Mouse (Mus musculus): ENCODE results near the gene Trp73. TPM values are rescaled to one million over a fixed set of nuclear protein-coding genes. Genes with fewer than 3 reads are reported as not detected.

The Trp73 gene
- total RNA-seq, 2 experiments from 2014 or later, result not detected

DNA sequence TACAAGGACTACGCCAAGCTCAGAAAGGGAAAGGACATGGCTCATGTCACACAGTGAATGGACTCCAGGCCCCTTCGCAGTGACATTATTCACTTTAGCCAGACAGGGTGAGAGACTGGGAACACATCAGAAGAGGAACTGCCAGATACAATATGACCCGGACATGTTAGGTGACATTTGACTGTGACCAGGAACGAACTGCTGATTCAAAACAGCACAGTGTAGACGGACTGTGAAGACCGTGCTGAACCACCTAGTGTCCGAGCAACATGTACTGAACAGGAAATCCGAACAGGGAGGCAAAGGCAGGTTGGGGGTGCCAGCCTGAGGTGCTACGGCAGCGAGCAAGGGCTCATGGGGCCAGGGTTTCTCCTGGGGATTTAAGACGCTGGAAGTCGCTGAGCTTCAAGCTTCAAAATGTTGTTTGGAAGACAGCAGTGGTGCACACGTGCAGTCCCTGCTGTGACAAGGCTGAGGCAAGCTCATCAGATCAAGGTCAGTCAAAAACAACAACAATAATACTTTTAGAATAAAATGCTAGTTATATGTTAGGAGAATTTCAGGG is 33.4 kb downstream of the Trp73 start:
- no peak for ATAC-seq (replicated peaks; ENCODE audit: low FRiP score, poor library complexity, severe bottlenecking)

DNA sequence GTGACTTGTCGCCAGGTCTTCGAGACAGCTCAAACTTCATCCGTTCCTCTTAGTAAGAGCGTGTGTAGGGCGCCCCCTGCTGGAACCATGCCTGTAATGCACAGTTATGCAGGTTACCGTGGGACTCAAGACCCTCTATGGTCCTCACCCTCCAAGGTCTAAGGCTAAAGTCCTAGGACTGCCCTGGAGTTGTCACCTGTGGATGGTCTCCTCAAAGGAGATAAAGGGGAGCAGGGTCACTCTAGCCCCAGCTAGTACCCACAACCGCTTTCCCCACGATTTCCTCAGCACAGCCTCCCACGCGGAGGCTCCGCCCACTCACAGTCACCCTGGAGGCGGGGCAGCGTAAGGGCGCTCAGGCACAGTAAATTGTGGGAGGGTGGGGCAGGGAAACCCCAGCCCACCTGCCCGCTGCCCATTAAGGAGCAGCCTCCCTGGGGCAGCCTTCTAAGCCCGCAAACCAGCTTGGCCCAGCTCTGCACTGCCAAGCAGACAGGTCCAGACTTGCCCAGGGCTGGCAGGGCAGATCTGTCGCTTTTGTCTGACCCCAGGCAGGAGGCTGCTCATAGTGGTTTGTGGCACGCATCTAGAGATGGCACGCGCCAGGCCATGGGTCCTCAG is 34.5 kb downstream of the Trp73 start:
- peak; percentile 72 for ATAC-seq (replicated peaks; ENCODE audit: low FRiP score, poor library complexity, severe bottlenecking)

DNA sequence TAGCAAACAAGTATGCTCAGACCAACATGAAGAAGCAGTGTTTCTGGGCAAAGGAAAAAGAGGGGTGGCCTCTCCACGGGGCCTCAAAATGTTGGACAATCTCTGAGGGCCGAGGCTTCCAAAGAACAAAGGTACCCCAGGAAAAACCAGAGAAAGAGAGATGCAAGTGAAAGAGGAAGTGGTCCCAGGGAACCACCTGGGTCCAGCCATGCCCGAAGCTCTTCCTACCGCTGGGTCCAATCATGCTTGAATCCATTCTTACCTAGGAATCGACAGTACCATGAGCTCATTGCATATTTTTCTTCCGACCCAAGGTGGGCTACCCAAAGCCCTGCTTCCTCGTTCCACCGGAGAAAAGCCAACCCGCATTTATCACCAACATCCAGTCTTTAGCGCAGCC is 36.1 kb downstream of the Trp73 start:
- no peak for ATAC-seq (replicated peaks; ENCODE audit: low FRiP score, poor library complexity, severe bottlenecking)

DNA sequence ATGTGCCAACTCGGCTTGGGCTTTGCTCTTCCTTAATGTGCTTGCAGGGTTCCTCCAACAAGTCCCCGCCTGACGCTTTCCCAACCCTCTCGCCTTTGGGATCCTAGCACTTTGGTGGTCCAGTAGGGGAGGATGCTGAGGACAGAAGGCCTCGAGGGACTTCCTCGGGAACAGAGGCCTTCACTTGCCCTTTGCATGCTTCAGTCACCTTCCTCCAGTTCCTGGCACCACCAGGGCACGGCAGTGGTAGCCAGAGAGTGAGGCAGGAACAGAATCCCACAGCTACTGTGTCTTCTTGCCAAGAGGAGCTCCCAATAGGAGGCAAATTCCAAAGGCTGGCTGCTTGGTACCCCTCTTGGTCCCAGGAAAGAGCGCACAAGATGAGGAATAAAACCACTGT is 36.6 kb downstream of the Trp73 start:
- no peak for ATAC-seq (replicated peaks; ENCODE audit: low FRiP score, poor library complexity, severe bottlenecking)

DNA sequence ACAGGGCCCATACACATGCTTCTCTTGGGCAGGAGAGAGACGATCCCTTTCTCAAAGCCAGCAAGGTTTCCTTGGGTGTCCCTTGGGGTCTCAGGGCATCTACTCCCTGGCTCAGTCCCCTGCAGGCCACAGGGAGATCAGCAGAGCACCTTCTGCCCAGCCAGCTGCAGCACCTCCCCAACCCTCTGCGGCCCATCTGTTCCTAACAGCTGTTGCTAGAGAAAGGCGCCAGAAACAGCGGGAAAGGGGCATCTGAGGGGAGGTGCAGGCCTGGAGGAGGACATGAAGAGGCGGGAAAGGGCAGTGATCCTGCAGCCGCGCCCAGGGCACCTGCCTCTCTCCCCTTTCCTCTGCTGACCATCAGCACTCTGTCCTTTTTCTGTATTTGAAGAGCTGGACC is 40.6 kb downstream of the Trp73 start:
- ATAC-seq (replicated peaks; ENCODE audit: low FRiP score, poor library complexity, severe bottlenecking), result no peak

DNA sequence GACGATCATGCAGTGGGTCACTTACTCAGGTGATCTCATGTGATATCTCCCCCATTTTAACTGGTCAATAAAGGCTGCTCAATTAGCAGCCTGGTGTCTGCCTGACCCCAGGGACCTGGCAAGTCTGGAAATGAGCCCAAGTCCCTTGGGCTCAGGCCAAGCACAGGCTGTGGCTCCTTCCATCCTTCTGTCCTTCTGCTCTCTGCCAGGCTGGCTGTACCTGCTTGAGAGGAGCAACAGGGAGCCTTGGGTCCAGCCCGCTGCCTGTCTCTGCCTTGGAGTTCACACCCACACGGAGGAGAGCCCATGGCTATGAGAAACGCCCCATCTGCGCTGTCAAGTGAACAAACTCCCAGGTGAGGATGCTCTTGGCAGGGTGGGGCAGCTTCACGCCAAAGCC is 43.9 kb downstream of the Trp73 start:
- no peak for ATAC-seq (replicated peaks; ENCODE audit: low FRiP score, poor library complexity, severe bottlenecking)

DNA sequence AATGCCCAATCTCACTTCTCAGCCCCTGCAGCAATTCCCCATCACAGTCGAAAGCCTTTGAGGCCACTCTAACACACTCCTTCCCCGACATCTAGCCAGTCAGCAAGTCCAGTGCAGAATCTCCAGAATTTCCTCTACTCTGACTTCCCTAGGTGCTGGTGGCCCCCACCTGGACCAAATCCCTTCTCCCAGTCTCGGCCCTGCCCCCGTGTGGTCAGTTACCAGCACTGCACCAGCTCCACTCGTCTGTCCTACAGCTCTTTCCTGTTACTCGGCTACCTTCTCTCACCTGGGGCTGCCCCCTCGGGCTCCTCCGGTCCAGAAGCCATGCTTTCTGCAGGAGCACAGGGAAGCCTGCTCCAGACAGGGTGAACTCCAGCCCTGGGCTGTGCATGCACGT is 46.8 kb downstream of the Trp73 start:
- ATAC-seq (replicated peaks; ENCODE audit: low FRiP score, poor library complexity, severe bottlenecking), result peak; percentile 72

DNA sequence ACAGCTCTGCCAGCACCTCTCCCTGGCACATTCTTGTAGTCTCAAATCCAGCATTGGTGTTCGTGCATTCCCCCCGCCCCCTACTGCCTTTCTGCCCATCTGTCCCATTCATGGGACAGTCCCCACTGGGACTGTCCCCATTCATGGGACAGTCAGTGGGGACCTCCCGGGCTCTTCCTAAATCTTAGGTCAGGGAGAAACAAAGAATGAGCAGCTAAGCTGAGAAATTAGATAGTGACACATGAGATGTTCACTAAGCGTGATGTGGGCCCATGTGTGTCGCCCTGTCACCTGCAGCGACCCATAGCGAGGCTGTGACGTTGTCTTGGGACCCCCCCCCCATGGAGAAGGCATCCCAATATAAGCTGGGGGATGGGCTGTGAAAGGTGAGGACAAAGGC is 48.7 kb downstream of the Trp73 start:
- ATAC-seq (replicated peaks; ENCODE audit: low FRiP score, poor library complexity, severe bottlenecking), result no peak

DNA sequence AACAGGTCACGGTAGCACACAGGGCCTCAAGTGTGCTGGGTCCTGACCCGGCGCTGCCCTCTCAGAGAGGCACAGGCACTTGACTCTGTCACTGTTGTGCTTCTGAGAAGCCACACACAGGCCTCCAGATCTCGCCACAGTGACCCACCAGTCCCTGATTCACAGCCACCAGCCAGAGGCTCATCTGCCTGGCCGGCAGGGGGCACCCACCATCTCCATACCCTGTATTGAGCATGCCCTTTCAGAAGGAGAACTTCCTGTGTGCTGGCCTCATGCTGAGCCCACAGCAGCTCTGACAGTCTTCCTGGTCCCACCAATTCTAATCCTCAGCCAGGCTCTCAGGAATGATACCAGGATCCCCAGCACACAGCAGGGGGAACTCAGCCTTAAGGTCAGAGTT is 50.8 kb downstream of the Trp73 start:
- ATAC-seq (replicated peaks; ENCODE audit: low FRiP score, poor library complexity, severe bottlenecking), result no peak

DNA sequence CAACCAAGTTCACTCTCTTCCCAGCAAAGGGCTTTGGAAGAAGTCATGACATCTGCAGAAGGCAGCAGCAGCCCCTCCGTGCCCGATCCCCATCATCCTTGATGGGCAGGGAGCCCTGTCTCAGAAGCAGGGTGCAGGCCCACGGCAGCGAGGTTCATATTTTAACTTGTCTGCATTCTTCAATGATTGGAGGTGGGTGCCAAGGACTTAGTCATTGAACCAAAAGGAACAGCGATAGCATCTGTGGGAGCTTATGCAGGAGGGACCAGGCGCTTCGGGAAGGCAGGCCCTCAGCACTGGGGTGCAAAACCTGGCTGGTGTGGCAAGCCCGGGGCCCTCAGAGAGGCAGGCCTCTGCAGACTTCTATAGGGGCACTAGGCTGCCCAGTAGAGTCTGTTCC is 53.6 kb downstream of the Trp73 start:
- no peak for ATAC-seq (replicated peaks; ENCODE audit: low FRiP score, poor library complexity, severe bottlenecking)

DNA sequence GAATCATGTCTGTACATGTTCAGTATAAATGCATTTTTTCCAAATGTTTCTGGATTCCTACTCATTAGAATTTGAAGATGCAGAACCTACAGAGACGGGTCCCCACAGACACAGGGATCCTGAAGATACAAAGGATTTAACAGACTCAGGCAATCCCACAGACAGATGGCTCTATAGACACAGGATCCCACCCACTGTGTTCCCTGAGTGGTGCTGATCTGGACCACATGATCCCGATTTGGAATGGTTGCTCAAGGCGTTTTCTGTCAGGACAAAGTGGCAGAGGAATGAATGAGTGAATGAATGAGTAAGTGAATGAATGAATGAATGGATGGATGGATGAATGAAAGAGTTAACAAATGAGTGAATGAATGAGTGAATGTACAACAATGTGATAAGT is 54.2 kb downstream of the Trp73 start:
- ATAC-seq (replicated peaks; ENCODE audit: low FRiP score, poor library complexity, severe bottlenecking), result no peak

DNA sequence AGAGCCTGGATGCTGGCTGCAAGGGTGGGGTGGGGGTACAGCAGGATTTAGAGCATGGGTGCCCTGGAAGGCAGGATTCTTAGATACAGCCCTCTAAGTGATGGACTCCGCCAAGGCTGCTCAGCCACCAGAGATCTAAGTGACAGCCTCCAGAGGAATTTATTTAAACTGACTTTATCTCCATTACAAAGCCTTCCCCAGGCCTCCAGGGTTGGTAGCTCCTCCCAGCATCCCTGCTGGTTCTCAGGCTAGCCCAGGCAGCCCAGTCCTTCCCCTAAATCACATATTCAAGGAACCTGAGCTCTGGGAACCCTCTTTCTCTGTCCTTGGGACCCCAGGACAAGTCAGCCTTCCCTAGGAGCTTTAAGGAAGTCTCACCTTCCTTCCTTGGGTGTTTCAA is 58.0 kb downstream of the Trp73 start:
- ATAC-seq (replicated peaks; ENCODE audit: low FRiP score, poor library complexity, severe bottlenecking), result no peak

DNA sequence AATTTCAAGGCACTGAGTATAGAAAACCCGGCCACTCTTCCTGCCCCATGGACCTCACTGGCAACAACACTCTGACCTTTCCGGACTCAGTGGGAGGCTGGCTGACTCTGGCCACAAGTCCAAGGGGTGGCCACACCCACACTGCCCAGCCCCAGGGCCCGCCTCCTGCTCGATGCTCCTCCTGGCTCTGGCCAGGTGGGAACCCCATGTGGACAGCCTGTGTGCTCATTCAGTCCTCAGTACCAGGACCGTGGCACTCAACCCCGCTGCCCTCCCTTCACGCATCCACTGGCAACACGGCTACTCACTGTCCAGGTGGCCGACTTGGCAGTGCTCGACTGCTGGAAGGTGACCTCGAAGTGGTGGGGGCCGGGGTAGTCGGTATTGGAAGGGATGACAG is 59.0 kb downstream of the Trp73 start:
- no peak for ATAC-seq (replicated peaks; ENCODE audit: low FRiP score, poor library complexity, severe bottlenecking)

DNA sequence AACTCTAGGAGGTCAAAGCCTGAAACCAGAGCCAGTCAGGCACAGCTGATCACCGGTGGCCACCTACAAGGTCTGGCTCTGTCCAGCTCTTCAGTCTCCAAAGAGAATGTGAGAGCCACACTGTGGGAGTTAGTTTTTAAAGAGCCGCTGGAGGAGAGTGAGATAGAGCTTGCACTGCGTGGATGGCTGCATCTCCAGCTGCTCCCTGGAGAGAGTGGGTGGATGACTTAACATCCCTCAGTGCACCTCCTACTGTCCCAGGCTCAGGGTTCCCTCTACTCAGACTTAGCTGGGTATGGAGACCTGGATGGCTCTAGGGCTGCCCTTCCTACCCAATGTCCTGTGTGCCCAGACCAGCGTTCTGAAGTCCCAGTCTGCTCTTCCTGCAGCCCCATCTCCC is 59.8 kb downstream of the Trp73 start:
- ATAC-seq (replicated peaks; ENCODE audit: low FRiP score, poor library complexity, severe bottlenecking), result no peak

DNA sequence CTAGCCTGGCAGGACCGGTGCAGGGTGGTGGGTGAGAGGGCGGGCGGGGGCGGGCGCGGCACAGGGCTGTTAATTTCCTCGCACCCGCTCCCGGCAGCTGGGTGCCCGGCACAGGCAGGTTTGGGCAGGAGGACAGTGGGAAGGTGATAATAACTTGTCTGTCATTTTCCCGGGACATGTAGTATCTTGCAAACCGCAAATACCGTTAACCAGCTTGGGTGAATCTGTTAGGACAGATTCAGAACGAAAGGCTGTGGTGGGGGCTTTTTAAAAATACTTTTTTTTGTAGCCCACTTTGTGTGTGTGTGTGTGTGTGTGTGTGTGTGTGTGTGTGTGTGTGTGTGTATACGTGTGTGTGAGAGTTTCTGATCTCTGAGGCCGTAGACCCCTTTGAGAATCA is 68.1 kb downstream of the Trp73 start:
- no peak for ATAC-seq (replicated peaks; ENCODE audit: low FRiP score, poor library complexity, severe bottlenecking)

DNA sequence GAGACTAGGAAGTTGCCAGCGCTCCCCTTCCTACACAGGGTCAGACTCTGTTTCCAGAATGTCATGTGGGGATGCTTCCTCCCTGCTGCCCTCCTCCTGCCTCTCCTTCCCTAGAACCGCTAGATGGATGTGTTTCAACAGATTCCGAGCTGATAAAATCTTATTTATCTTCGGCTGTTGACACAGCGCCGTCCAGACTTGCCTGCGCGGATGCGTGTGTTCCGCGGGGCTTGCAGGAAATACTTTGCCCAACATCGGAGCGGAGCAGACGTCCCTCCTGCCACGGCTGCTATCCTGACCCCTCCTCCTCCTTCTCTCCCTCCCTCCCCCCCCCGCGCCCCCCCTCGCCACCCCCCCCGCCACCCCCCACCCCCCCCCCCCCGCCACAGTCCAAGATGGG is 68.5 kb downstream of the Trp73 start:
- no peak for ATAC-seq (replicated peaks; ENCODE audit: low FRiP score, poor library complexity, severe bottlenecking)

DNA sequence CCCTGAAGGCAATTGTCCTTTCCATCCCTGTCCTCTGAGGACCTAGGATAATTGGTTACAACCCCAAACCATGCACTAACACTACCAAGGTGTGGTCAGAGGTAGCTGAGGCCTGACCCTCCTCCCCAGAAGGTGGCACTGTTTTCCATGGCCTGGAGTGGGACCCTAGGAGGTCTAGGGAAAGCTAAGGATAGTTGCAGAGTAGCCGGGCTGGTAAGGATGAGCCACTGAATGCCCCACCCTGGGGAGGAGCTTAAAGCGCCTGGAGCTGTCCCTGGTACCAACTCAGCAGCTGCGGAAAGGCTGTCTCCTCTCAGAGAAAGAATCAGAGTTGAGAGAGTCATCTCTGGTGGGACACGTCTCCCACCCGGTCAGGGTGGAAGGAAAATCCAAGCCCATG is 69.1 kb downstream of the Trp73 start:
- no peak for ATAC-seq (replicated peaks; ENCODE audit: low FRiP score, poor library complexity, severe bottlenecking)

DNA sequence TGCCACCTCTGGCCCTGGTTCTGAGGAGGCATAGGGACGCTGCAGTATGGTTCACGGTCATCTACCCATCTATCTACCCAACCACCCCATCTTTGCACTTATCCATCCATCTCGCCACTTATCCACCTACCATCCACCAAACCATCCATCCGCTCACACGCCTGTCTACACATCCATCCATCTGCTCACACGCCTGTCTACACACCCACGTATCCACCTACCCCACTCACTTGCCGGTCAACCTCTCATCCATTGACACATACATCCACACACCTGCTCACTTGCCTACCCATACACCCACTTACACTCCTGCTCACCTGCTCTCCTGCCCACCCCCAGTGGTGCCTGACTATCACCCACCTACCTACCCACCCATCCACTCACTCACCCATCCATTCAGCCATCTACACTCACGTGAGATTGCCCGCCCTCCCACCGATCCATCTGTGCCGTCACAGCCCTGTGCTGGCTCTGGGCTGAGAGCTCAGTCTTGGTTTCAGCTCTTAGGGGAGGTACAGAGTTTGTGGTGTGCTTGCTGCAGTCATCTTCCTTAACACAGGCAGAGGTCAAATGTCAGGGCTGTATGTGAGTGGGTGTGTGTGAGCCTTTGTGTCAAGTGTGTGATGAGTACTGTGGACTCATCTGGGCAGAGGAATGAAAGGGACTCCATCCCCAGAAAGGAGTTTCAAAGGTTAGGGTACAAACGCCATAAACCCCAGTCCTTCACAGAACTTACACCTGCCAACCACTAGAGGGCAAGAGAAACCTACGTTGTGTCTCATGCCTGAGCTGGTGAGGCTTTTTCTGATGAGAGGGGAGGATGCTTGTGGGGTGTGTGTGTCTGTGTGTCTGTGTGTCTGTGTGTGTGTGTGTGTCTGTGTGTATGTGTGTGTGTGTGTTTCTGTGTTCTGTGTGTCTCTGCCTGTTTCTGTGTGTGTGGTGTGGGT is 74.9 kb downstream of the Trp73 start:
- peak; percentile 75 for ATAC-seq (replicated peaks; ENCODE audit: low FRiP score, poor library complexity, severe bottlenecking)

DNA sequence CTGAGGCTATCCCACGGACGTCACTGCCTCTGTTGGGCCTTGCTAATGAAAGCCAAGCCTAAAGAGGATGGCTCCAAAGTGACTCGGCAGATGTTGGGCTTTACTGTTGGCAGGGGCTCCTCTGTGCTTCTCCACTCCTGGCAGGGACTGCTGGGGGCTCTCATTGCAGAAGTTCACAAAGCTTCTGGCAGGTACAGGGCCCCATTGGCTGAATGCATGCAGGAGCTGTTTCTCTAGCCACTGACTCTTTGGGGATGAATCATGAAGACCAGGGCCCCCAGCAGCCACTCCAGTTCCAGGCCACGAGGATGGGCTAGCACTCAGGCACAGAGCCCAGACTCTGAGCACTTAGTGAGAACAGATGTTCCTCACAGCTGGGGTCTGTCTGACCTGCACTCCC is 82.3 kb downstream of the Trp73 start:
- no peak for ATAC-seq (replicated peaks; ENCODE audit: low FRiP score, poor library complexity, severe bottlenecking)

DNA sequence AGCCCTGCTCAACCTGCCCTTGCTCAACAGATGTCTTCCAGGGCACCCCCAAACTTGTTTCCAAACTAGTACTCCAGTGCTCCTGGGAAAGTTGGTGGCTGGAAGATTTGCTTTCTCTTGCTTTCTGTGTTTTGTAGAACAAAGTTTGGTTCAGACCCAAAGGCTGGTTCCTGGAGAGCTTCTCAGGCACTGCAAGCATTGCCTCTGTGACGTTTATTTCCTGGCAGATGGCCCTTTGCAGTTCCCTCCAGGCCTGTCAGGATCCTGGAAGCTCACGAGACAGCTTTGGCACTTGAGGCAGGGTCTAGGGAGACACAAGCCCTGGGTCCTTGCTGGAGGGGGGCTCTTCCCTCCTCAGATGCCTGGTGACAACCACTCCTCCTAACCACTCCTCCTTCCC is 83.3 kb downstream of the Trp73 start:
- no peak for ATAC-seq (replicated peaks; ENCODE audit: low FRiP score, poor library complexity, severe bottlenecking)

DNA sequence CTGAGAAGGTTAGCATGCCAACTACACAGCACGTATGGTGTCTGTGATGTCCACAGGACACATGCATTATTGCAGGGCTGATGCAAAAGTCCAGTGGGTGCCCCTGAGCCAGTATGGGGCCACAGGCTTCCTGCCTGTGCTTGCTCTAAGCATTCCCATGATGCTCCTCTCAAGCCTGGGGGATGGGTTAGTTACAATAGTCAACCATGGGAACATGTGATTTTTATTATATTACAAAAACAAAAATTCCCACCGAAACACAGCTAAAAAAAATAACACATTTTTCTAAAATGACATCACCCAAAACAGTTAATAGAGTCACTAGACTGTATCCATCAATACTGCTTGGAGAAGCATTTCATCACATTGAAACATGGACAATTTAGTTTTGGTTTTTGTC is 84.0 kb downstream of the Trp73 start:
- ATAC-seq (replicated peaks; ENCODE audit: low FRiP score, poor library complexity, severe bottlenecking), result no peak

Data from erythroblast, adult 5-6 weeks (primary cell).